Mouse (Mus musculus): ENCODE results near the gene Acox2.

Gene Acox2

DNA sequence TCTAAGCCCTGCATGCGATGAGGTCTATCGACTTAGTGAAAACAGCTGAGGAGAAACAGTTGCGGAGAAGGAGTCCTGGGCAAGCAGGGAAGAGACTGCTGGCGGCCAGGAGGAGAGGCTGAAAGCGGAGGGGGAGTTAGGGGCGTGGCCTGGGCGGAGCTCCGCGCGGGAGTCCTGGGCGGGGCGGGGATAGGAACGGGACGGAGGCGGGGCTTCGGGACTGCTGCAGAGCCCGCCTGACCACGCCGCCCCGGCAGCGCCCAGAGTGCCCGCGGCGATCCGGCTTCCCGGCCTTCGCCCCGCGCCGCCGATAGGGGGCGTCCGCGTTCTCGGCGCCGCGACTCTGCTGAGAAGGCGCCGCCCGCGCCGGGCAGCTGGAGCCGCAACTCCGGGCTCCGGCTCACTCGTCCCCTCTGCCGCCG is 45.3 kb downstream of the Acox2 start, which contains the start of gene Kctd6:
TSS of gene Kctd6 (plus strand) at position 338 of the 422 bp plus-strand sequence.
- peak; percentile 93 for DNase-seq (ENCODE audit: low spot score)

- no peak for DNase-seq (ENCODE audit: low spot score)
Observed at GRCm38 (mm10) chr14:8212996-8213395, 46.2 kb downstream of the Acox2 start.

- no peak for DNase-seq (ENCODE audit: low spot score)
Observed at GRCm38 (mm10) chr14:8209896-8210295, 49.3 kb downstream of the Acox2 start.

DNA sequence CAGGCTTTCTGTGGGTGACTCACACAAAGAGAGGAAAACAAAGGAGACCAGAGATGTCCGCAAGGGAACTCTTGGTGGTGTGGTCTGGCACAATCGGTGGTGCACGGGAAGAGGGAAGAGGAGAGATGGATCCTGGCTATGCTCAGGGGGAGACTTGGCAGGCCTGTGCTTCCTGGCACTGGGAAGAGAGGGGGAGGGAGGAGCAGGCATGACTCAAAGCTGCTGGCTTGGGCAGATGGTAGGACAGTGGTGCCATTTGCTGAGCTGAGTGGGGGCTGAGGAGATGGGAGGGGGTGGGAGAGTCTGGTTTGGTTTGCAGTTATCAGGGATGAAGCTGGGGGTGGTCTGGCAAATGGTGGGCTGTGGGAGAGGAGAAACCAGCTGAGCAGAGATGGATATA is 50.3 kb downstream of the Acox2 start:
- no peak for DNase-seq (ENCODE audit: low spot score)

- no peak for DNase-seq (ENCODE audit: low spot score)
Observed at GRCm38 (mm10) chr14:8207543-8207942, 51.6 kb downstream of the Acox2 start.

GRCm38 (mm10) chr14:8207105-8207504 is 52.0 kb downstream of the Acox2 start:
- no peak for DNase-seq (ENCODE audit: low spot score)

DNA sequence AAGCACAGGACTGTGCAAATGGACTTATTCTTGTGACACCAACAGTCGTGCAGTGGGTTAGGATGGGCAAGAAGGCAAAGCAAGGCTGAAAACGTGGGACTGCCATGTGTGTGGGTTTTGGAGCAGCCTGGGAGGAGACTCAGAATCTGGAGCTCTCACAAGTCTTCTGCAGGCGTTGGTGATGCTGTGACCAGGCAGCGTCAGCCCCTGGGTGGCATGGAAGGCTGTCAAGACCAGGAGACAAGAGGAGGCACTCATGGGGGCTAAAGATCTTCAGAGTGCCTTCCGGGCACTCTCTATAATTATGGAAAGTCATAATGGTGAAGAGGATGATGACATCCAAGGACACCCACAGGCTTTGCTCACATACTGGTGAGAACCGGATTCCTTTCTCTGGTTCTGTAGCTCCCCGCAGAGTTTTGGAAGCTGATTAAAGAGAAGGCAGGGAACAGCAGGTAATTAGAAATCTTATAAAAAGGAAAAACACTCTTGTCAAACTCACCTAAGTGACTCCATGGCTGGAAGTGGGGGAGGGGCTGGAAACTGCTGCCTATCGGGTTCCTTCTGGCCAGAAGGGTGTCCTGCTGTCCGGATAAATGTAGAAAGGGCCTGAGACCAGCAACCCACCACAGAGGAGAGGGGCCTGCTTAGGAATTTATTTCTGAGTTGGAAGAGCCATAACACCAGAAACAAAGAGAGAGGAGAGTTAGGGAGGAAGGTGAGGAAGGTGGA is 52.8 kb downstream of the Acox2 start:
- no peak for DNase-seq (ENCODE audit: low spot score)

DNA sequence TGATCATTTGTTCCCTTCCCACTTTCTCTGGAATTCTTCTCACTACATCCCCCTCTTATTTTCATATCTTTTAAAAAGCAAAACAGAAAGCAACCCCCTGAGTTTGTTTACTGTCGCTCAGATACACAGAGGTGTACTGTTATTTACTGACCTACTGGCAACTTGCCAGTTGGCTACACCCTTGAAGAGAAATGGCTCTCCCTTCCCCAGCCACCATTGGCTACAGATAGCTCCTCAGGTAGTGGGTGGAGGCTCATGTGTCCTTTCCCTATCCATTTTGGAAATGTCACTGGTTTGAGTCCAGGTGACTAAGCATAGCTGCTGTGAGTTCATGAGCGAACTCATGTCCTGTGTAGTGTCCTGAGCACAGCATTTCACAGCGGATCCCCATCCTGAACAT is 57.4 kb downstream of the Acox2 start:
- DNase-seq (ENCODE audit: low spot score), result no peak

DNA sequence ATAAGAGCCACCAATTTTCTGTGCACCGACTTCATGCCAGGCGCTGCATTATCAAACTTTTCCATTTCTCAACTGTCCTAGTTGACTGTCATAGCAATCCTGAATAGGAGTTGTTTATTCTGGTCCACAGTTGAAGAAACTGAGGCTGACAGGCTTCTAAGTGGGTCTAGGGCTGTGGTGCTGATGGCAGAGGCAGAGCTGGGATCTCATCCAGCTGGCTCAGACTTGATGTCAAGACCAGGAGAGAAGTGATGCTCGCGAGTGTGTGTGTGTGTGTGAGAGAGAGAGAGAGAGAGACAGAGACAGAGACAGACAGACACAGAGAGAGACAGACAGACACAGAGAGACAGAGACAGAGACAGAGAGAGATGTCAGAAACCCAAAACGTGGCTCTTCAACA is 58.4 kb downstream of the Acox2 start:
- DNase-seq (ENCODE audit: low spot score), result no peak

GRCm38 (mm10) chr14:8192727-8193126 is 66.4 kb downstream of the Acox2 start:
- no peak for DNase-seq (ENCODE audit: low spot score)

- DNase-seq (ENCODE audit: low spot score), result no peak
Observed at GRCm38 (mm10) chr14:8191331-8191965, 67.7 kb downstream of the Acox2 start.

- DNase-seq (ENCODE audit: low spot score), result no peak
Observed at GRCm38 (mm10) chr14:8190556-8190955, 68.6 kb downstream of the Acox2 start.

GRCm38 (mm10) chr14:8186278-8187045 is 72.7 kb downstream of the Acox2 start:
- DNase-seq (ENCODE audit: low spot score), result no peak

GRCm38 (mm10) chr14:8183330-8183729 is 75.8 kb downstream of the Acox2 start:
- DNase-seq (ENCODE audit: low spot score), result no peak

DNA sequence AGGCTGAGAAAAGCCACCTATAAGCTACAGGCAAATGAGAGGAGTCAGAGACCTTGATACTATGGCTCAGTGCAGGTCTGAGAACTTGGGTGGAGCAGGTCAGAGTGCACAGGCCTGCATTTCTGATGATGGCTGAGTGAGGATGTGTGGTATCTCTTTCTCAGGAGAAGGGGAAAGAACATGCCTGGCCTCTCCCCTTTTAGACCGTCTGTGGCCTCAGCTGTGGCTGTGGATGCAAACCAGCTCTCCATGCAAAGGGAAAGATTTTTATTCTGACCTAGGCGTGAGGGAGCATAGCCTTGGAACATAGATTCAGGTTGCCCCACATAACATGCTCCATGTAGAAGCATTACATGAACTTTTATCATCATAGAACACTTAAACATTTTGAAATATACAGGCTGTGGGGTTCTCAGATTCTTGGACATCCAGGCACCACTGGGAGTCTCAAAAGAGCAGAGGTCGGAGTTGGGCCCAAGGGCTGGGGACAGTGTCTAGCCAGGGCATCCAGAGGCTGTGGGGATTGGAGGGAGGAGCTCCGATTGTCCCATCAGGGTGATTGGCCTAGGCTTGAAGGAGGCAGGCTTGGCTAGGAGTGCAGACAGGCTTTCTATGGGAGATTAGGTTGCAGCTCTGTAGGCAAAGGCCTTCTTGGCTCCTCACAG is 78.7 kb downstream of the Acox2 start:
- DNase-seq (ENCODE audit: low spot score), result no peak

DNA sequence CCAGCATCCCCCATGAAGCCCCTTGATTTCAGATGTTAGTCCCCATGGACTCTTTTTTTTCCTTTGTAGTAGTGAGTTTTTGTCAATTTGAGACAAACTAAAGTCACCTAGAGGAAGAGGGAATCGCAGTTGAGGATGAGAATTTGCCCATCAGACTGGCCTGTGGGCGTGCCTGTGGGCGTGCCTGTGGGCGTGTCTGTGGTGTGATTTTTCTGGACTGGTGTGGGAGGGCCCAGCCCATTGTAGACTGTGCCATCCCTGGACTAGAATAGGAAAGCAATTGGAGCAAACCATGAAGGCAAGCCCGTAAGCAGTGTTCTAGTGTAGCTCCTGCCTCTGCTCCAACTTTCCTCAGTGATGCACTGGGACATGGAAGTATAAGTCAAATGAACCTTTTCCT is 82.9 kb downstream of the Acox2 start:
- DNase-seq (ENCODE audit: low spot score), result no peak
